Mouse (Mus musculus) myocyte (in vitro differentiated cells): ENCODE results near the gene Gm20388.

Experiments used
- MAX ChIP-seq: IDR thresholded peaks from one replicate; pipeline ENCODE4 v1.6.1; 2011; ENCODE audit warnings: low read depth, mild to moderate bottlenecking, control low read depth
- MYOD1 ChIP-seq, 3 experiments: IDR thresholded peaks; one replicate each; pipeline ENCODE4 v1.6.1; 2011; ENCODE audit warnings: control low read depth in 2 of 3, low read depth in 2 of 3, mild to moderate bottlenecking in 2 of 3, moderate library complexity in 1 of 3; ENCODE audit not compliant: insufficient read length in 2 of 3, control insufficient read depth in 1 of 3
- POLR2A ChIP-seq: IDR thresholded peaks from one replicate; pipeline ENCODE4 v1.6.1; 2011; ENCODE audit warnings: low read depth, mild to moderate bottlenecking, control low read depth, moderate library complexity; ENCODE audit not compliant: insufficient read length
- POLR2AphosphoS2 ChIP-seq: IDR thresholded peaks from one replicate; pipeline ENCODE4 v1.6.1; 2011; ENCODE audit warnings: low read depth, control low read depth; ENCODE audit not compliant: insufficient read length

- TF ChIP-seq POLR2AphosphoS2, result no peak
- TF ChIP-seq MAX, result no peak
- TF ChIP-seq POLR2A, result no peak
- no peak for TF ChIP-seq MYOD1 (IDR thresholded peaks at IDR 0.05; ENCODE audit: control insufficient read depth in 1 of 3, insufficient read length in 2 of 3, low read depth in 2 of 3)
Observed at GRCm38 (mm10) chr8:123247748-123248147, 3337.1 kb downstream of the Gm20388 start.
